Mouse (Mus musculus) thymus, adult 2 months (tissue): ENCODE data around the gene Kcnj12. TPM values are rescaled to one million over a fixed set of nuclear protein-coding genes. Genes with fewer than 3 reads are reported as not detected.

Experiments used
- DNase-seq: peaks from one replicate; pipeline ENCODE4 v3.0.0; 2021
- H3K27ac ChIP-seq: fragments of 200-500 bp; 2 replicates; pipeline ENCODE4 v1.5.1; 2012; ENCODE audit warnings: low read length, control low read depth; ENCODE audit not compliant: control insufficient read depth, insufficient read depth
- H3K27me3 ChIP-seq: fragments of 200-500 bp; 2 replicates; pipeline ENCODE4 v1.6.1; 2012; ENCODE audit warnings: mild to moderate bottlenecking, low read length, moderate library complexity, mixed read lengths; ENCODE audit not compliant: control insufficient read depth, insufficient read depth
- H3K36me3 ChIP-seq: fragments of 200-500 bp; 2 replicates; pipeline ENCODE4 v1.6.1; 2012; ENCODE audit warnings: mild to moderate bottlenecking, low read length, moderate library complexity; ENCODE audit not compliant: control insufficient read depth, insufficient read depth
- H3K4me1 ChIP-seq: fragments of 200-500 bp; replicated peaks from 2 replicates; pipeline ENCODE4 v1.6.1; 2012; ENCODE audit warnings: low read length; ENCODE audit not compliant: control insufficient read depth, insufficient read depth
- H3K4me3 ChIP-seq: fragments of 200-500 bp; 2 replicates; pipeline ENCODE4 v1.5.1; 2012; ENCODE audit warnings: mild to moderate bottlenecking, low read length, control low read depth, moderate library complexity; ENCODE audit not compliant: control insufficient read depth, insufficient read depth
- CTCF ChIP-seq: fragments of 200-500 bp; IDR thresholded peaks from 2 replicates; pipeline ENCODE4 v1.5.1; 2012; ENCODE audit warnings: mild to moderate bottlenecking, control low read depth, low read length, moderate library complexity, borderline replicate concordance; ENCODE audit not compliant: control insufficient read depth, poor library complexity, insufficient read depth; ENCODE audit errors: extremely low read depth
- POLR2A ChIP-seq: fragments of 200-500 bp; IDR thresholded peaks from 2 replicates; pipeline ENCODE4 v1.6.1; 2012; ENCODE audit warnings: mild to moderate bottlenecking, low read length, control low read depth, moderate library complexity; ENCODE audit not compliant: control insufficient read depth, poor library complexity, insufficient read depth; ENCODE audit errors: extremely low read depth
- WGBS: fragments of 180-500 bp; shearing (Covaris S2); methylation state at CpG from one replicate; pipeline ENCODE4 v1.1.7; 2018; 5-methylcytosine and 5-hydroxymethylcytosine counted together
- polyA plus RNA-seq: library from polyadenylated mRNA; depleted of rRNA; stranded (reverse); fragments of >200 nt; gene quantifications from 2 replicates; pipeline ENCODE4 v1.2.3, GENCODE M21; 2012

Kcnj12 gene
- polyA plus RNA-seq, 1 experiment: 1.8 TPM

DNA sequence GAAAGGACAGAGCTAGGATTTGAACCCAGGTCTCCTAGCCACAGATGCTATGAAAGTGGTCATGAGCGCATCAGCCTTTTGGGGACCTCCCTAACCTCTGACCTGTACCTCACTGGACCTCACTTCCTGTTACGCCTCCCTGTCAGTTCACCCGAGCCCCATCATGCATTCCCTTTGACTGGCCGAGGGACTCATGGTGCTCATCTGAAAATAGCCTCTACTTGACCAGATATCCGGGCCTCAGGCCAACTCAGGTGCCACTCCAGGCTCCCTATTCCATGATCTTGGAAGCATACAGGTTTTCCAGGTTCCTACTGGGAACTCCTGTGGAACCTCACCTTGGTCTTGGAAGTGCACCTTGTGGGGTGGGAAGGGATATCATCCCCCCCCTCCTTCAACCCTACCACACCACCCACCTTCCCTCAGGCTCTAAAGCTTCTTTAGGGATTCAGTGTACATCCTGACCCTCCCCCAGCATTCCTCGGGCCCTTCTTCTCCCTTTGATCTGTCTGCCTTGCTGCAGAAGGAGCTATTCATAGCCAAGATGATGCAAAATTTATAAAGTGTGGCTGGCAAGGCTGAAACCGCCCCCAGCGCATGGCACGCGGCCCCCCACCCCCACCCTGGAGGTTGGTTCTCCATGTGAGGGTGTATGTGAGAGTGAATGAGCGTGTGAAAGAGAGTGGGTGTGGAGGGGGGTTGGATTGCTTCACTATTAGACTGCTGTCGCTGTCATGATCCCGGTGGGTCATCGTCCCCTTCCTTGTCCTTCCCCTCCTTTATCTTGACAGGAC lies 40.5 kb upstream of the Kcnj12 start:
- H3K27me3 ChIP-seq: no peaks in the 10 kb centered on the region
- no peaks in the 10 kb centered on the region for H3K36me3 ChIP-seq
- no peak for DNase-seq
- TF ChIP-seq POLR2A (no peak), CTCF (no peak)
- no peak overlapping the region for H3K27ac ChIP-seq
- no peaks in the 10 kb centered on the region for H3K4me1 ChIP-seq
- no peak overlapping the region for H3K4me3 ChIP-seq
- WGBS: 84% methylated on average over 14 of the region's 14 CpGs

GRCm38 (mm10) chr11:60984912-60985558 lies 37.3 kb upstream of the Kcnj12 start:
- Histone ChIP-seq H3K4me1 (no peaks in the 10 kb centered on the region), H3K27ac (no peak overlapping the region), H3K27me3 (no peaks in the 10 kb centered on the region), H3K36me3 (no peaks in the 10 kb centered on the region), H3K4me3 (no peak overlapping the region)
- 89% methylated on average over 13 of the region's 13 CpGs for WGBS
- DNase-seq: no peak
- TF ChIP-seq POLR2A: no peak
- TF ChIP-seq CTCF: no peak

- H3K4me3 ChIP-seq: no peak overlapping the region
- H3K4me1 ChIP-seq: no peaks in the 10 kb centered on the region
- no peaks in the 10 kb centered on the region for H3K36me3 ChIP-seq
- WGBS: 90% methylated on average over 3 of the region's 3 CpGs
- no peak overlapping the region for H3K27ac ChIP-seq
- TF ChIP-seq CTCF: no peak
- no peak for DNase-seq
- no peaks in the 10 kb centered on the region for H3K27me3 ChIP-seq
Observed at GRCm38 (mm10) chr11:60990428-60990827, 31.9 kb upstream of the Kcnj12 start.

DNA sequence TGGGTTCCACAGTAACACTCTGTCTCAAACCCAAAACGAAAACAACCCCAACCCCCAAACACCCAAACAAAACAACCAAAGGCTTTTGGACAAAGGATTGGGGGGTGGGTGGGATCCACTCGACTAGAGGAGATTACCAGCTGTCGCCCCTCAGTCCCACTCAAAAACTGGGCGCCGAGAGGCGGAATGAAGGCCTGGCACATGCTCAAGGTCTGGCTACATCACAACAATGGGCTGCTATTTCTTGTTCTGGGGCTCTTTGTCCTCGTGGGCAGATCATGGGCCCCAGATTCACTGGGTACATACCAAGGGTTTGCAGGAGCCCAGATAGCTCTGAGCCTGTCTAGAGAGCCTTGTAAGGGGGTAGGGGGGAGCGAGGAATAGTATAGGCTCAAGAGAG lies 19.6 kb upstream of the Kcnj12 start:
- Histone ChIP-seq H3K4me1 (no peaks in the 10 kb centered on the region), H3K27ac (no peak overlapping the region), H3K4me3 (no peak overlapping the region), H3K36me3 (no peaks in the 10 kb centered on the region), H3K27me3 (no peaks in the 10 kb centered on the region)
- TF ChIP-seq POLR2A (no peak), CTCF (no peak)
- WGBS: 89% methylated on average over 8 of the region's 8 CpGs
- no peak for DNase-seq

DNA sequence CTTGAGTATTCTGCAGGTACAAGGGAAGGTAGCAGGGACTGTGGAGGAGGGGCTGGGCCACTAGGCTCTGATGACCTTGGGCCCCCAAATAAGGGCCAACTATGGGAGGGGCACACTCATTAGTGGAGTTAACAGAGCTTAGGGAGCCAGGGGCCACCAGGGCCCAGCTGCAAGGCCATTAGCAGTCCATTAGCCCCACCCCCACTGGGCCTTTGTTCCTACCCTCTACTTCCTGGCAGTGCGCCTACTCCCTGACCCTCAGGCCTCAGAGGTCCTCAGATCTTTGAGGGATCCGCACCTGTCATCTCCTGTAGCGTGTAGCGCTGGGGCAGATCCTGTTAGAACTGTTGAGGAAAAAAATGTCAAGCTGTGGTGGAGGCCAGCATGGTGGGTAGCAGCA lies 18.3 kb upstream of the Kcnj12 start:
- WGBS: 87% methylated on average over 4 of the region's 4 CpGs
- DNase-seq: no peak
- no peaks in the 10 kb centered on the region for H3K27me3 ChIP-seq

GRCm38 (mm10) chr11:61004781-61005180 lies 17.6 kb upstream of the Kcnj12 start:
- Histone ChIP-seq H3K4me3 (no peak overlapping the region), H3K36me3 (no peaks in the 10 kb centered on the region), H3K27me3 (no peaks in the 10 kb centered on the region), H3K27ac (no peak overlapping the region), H3K4me1 (no peaks in the 10 kb centered on the region)
- TF ChIP-seq POLR2A: no peak
- no peak for TF ChIP-seq CTCF
- no peak for DNase-seq
- WGBS: 92% methylated on average over 5 of the region's 5 CpGs

More for the DNA sequence above, 18.3 kb upstream of the Kcnj12 start:
- Histone ChIP-seq H3K4me1 (no peaks in the 10 kb centered on the region), H3K4me3 (no peak overlapping the region), H3K36me3 (no peaks in the 10 kb centered on the region), H3K27ac (no peak overlapping the region)
- TF ChIP-seq CTCF (no peak), POLR2A (no peak)
